Mouse (Mus musculus) E14TG2a.4 (cell line): ENCODE measurements around the gene Coq6.

Source experiments
- H3K27me3 ChIP-seq: 2 replicates; pipeline ENCODE4 v1.6.1; 2014; ENCODE audit warnings: low read length, control low read depth; ENCODE audit not compliant: insufficient read depth
- H3K36me3 ChIP-seq: 2 replicates; pipeline ENCODE4 v1.6.1; 2014; ENCODE audit warnings: low read length, control low read depth; ENCODE audit not compliant: insufficient read depth
- H3K4me1 ChIP-seq: replicated peaks from 2 replicates; pipeline ENCODE4 v1.6.1; 2014; ENCODE audit warnings: low read depth, low read length, control low read depth
- H3K4me3 ChIP-seq: replicated peaks from 2 replicates; pipeline ENCODE4 v1.5.1; 2014; ENCODE audit warnings: mild to moderate bottlenecking, low read length
- H3K9me3 ChIP-seq: 2 replicates; pipeline ENCODE4 v1.6.1; 2014; ENCODE audit warnings: low read length, control low read depth
- CTCF ChIP-seq: conservative IDR thresholded peaks from 2 replicates; pipeline ENCODE4 v1.5.1; 2014; ENCODE audit warnings: low read length
- NANOG ChIP-seq: IDR thresholded peaks from 2 replicates; pipeline ENCODE4 v1.6.1; 2014; ENCODE audit warnings: borderline replicate concordance, low read length, mixed read lengths
- POU5F1 ChIP-seq: IDR thresholded peaks from 2 replicates; pipeline ENCODE4 v1.6.1; 2014; ENCODE audit warnings: low read length, borderline replicate concordance

Gene Coq6

GRCm38 (mm10) chr12:84364291-84364690 is 2.8 kb downstream of the Coq6 start:
- no peaks in the 10 kb centered on the region for H3K9me3 ChIP-seq
- H3K4me3 ChIP-seq: peak overlapping the region; percentile 54
- TF ChIP-seq CTCF (no peak), POU5F1 (no peak), NANOG (no peak)
- peaks cover 53% of the 10 kb centered on the region for H3K4me1 ChIP-seq
- peaks cover 22% of the 10 kb centered on the region for H3K36me3 ChIP-seq
- no peaks in the 10 kb centered on the region for H3K27me3 ChIP-seq

- H3K36me3 ChIP-seq: peaks cover 31% of the 10 kb centered on the region
- H3K4me1 ChIP-seq: peaks cover 53% of the 10 kb centered on the region
- H3K27me3 ChIP-seq: no peaks in the 10 kb centered on the region
- H3K9me3 ChIP-seq: no peaks in the 10 kb centered on the region
- TF ChIP-seq NANOG (no peak), POU5F1 (no peak), CTCF (no peak)
- peak overlapping the region; percentile 54 for H3K4me3 ChIP-seq
Measured at GRCm38 (mm10) chr12:84365137-84365536, 3.7 kb downstream of the Coq6 start.

- Histone ChIP-seq H3K36me3 (peaks cover 49% of the 10 kb centered on the region), H3K9me3 (no peaks in the 10 kb centered on the region), H3K27me3 (no peaks in the 10 kb centered on the region), H3K4me3 (no peak overlapping the region), H3K4me1 (peaks cover 46% of the 10 kb centered on the region)
- no peak for TF ChIP-seq NANOG
- TF ChIP-seq POU5F1: no peak
- no peak for TF ChIP-seq CTCF
Measured at GRCm38 (mm10) chr12:84366971-84367370, 5.5 kb downstream of the Coq6 start.

- TF ChIP-seq POU5F1: no peak
- no peak for TF ChIP-seq CTCF
- no peak for TF ChIP-seq NANOG
- peaks cover 9% of the 10 kb centered on the region for H3K4me1 ChIP-seq
- no peak overlapping the region for H3K4me3 ChIP-seq
- no peaks in the 10 kb centered on the region for H3K9me3 ChIP-seq
- no peaks in the 10 kb centered on the region for H3K27me3 ChIP-seq
- peaks cover 78% of the 10 kb centered on the region for H3K36me3 ChIP-seq
Measured at GRCm38 (mm10) chr12:84371647-84372046, 10.2 kb downstream of the Coq6 start.

DNA sequence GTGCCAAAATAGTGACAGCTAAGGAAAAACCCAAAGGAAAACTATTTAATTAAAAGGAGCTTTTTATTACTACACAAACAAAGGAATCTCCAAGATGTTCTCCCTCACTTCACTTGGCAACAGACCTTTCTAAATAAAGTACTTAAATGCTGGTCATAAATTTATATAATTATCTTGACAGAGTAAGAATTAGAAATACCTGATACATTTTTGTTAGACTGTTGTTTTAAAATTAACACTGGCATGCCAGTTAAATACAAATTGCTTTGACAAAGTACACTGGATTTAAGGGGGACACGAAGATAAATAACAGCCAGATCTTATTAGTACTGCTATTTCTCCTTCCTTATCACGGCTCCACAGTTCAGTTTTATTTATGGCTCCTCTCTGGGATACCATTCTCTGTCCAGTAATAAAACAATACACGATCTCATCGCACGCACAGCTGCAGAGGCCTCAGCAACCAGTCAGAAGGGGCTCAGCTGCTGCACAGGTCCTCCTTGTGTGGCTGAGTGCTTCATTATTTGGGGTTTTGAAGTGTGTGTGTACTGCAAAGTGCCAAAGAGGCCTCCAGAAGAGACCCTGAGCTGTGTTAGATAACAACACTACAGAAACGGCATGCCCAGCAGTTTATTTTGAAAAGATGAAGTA is 12.5 kb downstream of the Coq6 start:
- Histone ChIP-seq H3K9me3 (no peaks in the 10 kb centered on the region), H3K4me3 (no peak overlapping the region), H3K4me1 (no peaks in the 10 kb centered on the region), H3K36me3 (peaks cover 59% of the 10 kb centered on the region), H3K27me3 (no peaks in the 10 kb centered on the region)
- TF ChIP-seq NANOG: no peak
- TF ChIP-seq CTCF: no peak
- no peak for TF ChIP-seq POU5F1

DNA sequence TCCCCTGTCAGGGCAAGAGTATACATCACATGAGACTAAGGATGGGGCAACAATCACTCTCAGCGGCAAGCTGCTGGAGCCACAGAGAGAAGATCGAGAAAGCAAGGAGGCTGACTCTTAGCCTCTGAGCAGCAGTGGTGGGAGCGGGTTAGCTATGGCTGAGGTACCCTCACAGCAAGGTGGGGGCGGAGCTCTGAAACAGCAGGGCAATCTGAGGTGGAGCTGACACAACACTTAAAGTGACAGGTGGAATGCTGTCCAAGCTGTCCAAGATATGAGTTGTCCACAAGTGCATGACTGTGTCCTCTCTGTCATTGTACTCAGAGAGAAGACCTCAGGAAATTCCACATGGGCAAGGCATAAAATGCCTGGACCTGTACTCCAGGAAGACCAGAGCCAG is 20.9 kb downstream of the Coq6 start:
- no peak for TF ChIP-seq NANOG
- no peak for TF ChIP-seq CTCF
- TF ChIP-seq POU5F1: no peak
- Histone ChIP-seq H3K4me3 (no peak overlapping the region), H3K4me1 (peaks cover 11% of the 10 kb centered on the region), H3K36me3 (no peaks in the 10 kb centered on the region), H3K9me3 (no peaks in the 10 kb centered on the region), H3K27me3 (no peaks in the 10 kb centered on the region)

- H3K36me3 ChIP-seq: no peaks in the 10 kb centered on the region
- no peaks in the 10 kb centered on the region for H3K27me3 ChIP-seq
- no peaks in the 10 kb centered on the region for H3K9me3 ChIP-seq
- H3K4me1 ChIP-seq: peaks cover 16% of the 10 kb centered on the region
- no peak overlapping the region for H3K4me3 ChIP-seq
- TF ChIP-seq NANOG (no peak), CTCF (no peak), POU5F1 (no peak)
Measured at GRCm38 (mm10) chr12:84384644-84385081, 23.2 kb downstream of the Coq6 start.

GRCm38 (mm10) chr12:84385408-84385807 is 24.0 kb downstream of the Coq6 start:
- no peak for TF ChIP-seq CTCF
- no peak for TF ChIP-seq NANOG
- TF ChIP-seq POU5F1: no peak
- Histone ChIP-seq H3K27me3 (no peaks in the 10 kb centered on the region), H3K36me3 (no peaks in the 10 kb centered on the region), H3K4me1 (peaks cover 16% of the 10 kb centered on the region), H3K4me3 (no peak overlapping the region), H3K9me3 (no peaks in the 10 kb centered on the region)

DNA sequence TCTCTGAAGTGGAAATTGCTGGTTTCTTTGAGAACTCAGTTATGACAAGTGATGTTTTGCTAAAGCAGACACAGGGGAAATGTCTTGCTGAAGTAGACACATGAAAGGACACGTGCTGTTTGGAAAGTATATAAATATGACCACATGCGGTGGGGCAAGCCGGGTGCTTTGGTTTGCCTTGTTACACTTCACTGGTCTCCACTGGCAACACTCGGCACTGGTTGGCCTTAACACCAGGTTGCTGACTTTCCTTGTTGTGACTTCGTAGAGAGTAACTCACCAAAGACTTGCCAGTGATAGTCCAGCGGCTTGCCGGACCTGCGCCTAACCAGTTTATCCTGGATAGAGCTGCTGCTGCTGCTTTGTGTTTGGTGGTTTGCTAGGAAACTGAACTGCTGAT is 26.6 kb downstream of the Coq6 start:
- Histone ChIP-seq H3K36me3 (no peaks in the 10 kb centered on the region), H3K9me3 (no peaks in the 10 kb centered on the region), H3K4me1 (peaks cover 4% of the 10 kb centered on the region; the same call in 1 of the 2 replicates), H3K4me3 (no peak overlapping the region), H3K27me3 (no peaks in the 10 kb centered on the region)
- TF ChIP-seq POU5F1 (no peak), NANOG (no peak), CTCF (no peak)
